Mouse (Mus musculus) T-helper 2 cell (primary cell): ENCODE data around the gene Zfp654.
"Not testable (repeated sequence)": the region's sequence is repeated elsewhere in the genome, so short reads cannot be mapped to it uniquely, and the experiment has no call there.

Source experiments
- in situ Hi-C: fragments of 300-600 bp; cut with MboI, MseI; formaldehyde crosslinking; loops from one replicate; pipeline ENCODE4 v1.15.1; 2025; ENCODE audit warnings: high pct_unique_total_duplicates

Zfp654 gene

DNA sequence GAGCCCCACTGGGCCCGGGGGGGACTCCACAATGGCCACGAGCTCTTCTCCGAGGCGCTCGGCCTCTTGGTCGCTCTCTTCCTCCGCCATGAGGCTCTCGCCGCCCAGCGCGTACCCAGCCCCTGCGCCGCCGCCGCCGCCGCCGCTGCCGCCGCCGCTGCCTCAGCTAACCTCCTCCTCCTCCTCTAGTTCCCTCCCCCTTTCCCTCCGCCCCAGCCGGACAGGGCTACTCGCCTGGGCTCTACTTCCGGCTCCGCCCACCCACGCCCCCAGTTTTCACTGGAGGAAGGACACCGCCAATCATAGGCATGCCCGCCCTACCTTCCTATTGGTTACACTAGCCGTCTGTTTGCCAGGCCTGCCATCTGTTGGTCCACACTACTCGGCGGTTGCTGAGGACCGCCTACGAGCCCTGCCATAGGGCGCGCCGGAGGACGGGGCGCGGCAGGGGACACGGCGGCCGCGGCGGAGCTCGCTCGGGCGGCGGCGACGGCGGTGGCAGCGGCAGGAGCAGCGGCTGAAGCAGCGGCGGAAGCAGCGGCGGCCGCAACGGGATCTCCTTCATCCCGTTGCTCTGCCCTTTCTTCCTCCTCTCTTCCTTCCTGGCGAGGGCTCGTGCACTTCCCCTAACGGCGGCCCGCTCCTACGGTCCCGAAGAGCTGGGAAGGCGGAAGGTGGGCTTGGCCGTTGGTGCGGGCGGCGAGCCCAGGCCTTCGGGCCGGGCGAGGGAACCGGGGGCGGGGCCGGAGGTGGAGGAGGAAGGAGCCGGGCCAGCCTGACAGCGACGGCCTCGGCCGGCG is at the start of gene Zfp654, which contains the start of gene Cggbp1:
Gene Zfp654, minus strand, starts transcription at position 90 of the 800 bp plus-strand sequence.
Gene Cggbp1, plus strand, starts transcription at position 434 of the 800 bp plus-strand sequence.
- in situ Hi-C loops = no loop called here

DNA sequence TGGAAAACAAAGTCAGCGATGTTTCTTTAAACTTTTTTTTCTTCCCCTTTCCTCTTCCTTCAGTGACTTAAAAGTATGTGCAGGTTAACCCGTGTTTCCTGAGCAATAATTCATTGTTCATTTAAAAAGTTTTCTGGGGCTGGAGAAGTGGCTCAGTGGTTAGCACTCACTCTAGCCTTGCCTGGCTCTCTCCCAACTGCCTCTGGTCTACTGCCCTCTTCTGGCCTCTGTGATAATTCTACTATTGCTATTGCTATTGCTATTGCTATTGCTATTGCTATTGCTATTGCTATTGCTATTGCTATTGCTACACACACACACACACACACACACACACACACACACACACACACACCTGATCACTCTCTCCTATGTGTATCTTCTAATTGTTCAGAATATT is 47.6 kb upstream of the Zfp654 start:
- in situ Hi-C loops = no loop called here

DNA sequence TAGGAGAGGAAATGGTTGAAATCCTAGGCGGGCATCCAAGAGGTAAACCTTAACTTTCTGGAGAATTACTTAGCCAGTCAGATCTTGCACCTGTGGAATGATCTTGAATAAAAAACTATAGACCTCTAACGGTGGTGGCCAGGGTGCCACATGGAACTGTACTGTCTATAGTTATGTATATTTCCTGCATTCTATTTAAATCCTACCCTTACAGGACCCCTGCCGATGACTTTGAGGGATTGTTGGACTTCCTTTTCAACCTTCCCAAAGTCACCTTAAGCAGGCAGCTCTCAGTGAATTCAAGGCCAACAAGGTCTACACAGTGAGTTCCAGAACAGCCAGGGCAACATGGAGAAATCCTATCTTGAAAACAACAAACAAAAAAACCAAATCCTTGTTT is 38.0 kb upstream of the Zfp654 start:
- in situ Hi-C loops = no loop called here

DNA sequence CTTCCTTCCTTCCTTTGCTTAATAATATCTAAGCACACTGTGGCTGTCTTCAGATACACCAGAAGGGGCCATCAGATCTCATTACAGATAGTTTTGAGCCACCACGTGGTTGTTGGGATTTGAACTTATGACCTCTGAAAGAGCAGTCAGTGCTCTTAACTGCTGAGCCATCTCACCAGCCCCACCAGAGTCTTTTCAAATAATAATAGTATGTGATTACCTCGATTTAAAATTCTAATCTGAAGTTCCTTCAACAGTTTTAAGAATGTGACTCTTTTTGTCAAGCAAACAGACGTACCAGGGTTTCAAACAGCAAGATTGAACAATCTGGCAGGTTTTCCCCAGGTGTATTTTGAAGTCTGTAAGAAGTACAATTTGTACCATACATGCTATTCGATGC is 34.1 kb upstream of the Zfp654 start:
- in situ Hi-C loops = no loop called here

DNA sequence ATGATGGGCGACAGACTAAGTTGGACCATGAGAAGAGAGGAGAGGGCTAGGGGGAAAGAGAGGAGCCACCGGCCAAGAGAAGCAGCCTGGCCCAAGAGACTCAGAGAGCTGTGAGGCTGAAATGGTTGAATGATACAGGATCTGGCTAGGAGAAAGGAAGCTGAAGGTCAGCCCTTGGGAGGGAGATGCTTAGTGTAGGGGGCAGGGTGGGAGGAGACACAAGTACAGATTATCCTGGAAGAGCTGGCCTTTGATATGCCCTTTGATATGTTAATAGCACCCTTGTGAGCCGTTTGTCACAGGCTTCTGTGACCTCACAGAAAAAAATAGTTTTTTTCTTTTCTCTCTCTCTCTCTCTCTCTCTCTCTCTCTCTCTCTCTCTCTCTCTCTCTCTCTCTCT is 33.7 kb upstream of the Zfp654 start:
- in situ Hi-C loops = no loop called here

DNA sequence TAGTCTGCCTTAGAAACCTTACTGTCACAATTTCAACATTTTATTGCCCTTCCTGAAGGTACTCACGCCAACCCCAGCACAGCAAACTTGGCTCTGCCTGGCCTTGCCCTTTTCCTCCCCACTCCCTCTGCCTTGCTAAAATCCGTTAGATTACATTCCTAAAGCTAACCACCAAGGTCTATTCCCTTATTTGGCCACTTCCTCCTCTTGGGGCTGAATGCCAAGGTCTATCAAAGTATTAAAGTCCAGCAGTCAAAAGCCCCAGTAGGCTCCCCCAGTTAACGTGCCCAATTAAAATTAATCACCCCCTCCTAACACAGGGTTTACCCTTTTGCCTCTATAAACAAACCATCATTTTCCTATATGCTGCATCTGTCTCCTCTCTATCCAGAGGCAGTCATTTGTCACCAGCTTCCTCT is 33.0 kb upstream of the Zfp654 start:
- in situ Hi-C loops = no loop called here

DNA sequence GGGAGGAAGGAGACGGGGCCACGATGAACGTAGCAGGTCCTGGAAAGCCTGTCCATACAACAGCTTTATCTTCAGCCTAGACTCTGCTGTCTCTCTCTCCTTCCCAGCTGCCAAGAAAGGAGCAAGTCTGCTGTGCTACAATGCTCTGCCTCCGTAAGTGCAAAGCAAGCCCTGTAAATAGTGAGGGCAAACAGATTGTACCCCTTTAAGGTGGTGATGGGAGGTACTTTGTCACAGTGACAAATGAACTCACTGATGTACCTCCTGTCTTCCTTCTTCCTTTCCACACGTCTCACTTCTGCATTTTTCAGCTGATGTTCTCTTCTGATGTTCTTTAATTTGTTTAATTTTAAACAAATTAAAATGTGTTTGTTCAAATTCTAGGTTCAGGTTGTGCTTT is 32.4 kb upstream of the Zfp654 start:
- in situ Hi-C loops = no loop called here

DNA sequence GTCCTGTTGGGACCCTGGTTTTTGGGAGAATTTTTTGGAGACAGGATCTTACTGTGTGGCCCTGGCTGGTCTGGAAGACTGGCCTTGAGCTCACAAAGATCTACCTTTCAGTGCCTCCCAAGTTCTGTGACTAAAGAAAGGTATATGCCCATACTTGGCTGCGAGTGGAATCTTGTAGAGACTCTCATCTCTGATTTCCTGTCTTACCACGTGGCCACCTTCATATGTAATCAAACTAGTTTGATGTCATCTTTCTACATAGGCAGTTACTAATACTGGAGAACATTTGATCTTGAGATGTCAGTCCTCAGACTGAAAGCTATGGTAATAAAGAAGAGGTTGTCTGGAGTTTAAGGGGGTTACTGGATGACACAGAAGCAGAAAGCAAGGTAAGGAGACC is 30.0 kb upstream of the Zfp654 start:
- in situ Hi-C loops = no loop called here

DNA sequence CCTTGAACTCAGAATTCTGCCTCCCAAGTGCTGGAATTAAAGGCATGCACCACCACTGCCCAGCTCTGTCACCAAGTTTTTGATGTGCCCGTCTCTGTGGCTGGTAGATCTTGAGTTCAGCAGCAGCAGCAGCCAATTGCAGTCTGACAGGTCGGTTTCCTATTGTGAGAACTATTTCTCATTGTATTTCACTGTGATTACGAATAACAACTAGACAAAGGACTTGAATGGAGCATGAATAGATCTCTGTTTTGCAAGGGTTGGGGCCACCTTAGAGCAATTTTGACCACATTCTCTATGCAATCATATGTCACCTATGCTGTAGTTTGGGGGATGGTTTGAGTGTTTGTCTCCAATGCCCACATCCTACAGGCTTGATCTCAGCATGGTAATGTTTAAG is 29.5 kb upstream of the Zfp654 start:
- in situ Hi-C loops = no loop called here

DNA sequence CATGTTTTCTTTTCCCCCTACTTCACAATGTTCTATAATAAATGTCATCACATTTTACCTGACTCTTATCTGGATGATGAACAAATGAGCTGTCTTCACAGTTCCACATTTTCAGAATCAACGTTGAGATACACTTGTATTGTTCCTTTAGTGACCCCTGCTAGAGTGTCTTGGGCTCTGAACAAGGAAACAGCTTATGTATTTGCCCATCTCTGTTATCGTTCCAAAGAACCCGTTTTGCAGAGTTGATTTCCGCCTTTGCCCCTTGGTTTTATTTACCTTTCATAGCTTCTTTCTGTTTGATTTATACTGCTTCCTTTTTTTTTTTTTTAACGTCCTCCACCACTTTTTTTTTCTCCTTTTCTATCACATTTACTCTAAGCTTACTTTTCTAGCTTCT is 28.3 kb upstream of the Zfp654 start:
- in situ Hi-C loops = no loop called here

DNA sequence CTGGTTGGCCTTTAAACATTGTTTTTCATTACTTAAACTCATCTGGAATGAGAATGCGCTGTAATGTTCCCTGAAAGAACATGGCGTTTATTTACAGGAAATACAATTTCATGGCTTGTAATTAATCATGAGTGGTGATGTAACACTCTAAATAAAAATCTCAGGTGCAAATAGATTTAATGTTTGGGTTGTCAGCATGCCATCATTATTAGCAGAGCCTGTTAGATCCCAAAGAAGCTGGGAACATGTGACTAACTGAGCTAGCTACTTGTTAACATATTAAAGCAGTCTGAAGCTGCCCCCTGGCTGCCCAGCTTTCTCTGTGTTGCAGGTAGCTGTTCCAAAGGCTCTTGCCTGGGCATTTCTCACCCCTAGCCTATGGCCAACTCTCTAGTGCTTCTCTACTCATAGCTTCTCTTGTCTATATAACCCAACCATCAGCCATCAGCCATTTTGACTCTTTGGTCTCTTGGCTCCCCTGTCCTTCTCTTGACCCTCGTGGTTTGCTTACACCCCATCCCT is 27.2 kb upstream of the Zfp654 start:
- in situ Hi-C loops = no loop called here

DNA sequence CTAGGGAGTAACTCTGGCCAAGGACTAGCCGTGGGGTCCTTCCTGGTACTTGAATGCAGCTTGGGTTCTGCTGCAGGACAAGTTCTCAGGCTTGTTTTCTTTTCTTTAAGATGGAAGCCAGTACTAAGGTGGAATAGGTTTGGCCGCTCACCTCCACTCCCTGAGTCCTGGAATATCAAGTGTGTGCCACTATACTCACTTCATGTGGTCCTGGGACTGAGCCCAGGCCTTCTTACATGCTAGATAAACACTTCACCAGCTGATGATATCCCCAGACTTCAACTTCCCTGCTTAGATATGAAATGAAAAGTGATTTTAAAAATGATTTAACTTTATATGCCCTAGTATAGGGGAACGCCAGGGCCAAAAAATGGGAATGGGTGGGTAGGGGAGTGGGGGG is 25.9 kb upstream of the Zfp654 start:
- in situ Hi-C loops = no loop called here

DNA sequence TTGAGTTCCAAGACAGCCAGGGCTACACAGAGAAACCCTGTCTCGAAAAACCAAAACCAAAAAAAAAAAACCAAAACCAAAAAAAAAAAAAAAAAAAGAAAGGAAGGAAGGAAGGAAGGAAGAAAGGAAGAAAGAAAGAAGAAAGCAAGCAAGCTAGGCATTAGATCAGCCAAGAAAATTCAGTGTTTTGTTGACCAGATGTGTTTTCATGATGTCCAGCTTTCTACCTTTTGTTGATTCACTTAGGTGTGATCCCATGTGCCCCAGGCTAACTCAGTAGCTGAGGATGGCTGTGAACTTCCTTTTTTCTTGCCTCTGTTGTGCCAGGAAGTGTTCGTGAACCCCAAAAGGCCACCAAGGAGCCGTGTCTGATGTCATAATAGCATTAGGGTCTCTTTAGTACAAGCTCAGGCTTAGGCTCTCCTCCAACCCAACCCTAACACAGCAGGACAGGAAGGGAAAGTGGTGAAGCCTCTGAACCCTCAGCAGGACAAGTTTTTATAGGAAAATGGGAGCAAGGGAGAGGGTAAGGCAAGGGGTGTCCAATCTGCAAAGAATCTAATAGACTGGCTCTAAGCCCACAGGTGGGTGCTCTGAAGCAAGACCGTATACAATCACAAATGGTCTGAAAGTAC is 25.3 kb upstream of the Zfp654 start:
- in situ Hi-C loops = no loop called here

DNA sequence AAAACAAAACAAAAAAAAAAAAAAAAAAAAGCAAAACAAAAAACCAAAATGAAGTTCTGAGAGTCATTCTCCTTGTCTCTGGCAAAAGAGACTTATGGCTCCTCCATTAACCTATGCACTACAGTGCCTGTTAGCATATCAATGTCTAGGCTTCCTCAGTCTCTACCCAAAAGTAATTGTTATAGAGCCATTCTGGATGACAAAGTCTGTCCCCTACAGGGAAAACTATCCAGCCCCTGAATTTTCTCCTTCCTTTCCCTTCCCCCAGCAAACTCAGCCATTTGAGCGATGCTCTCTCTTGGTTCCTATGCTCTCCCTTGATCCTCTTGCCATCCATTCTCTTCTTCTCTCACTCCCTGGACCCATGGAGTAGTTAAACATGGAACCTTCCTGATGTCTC is 24.4 kb upstream of the Zfp654 start:
- in situ Hi-C loops = no loop called here

DNA sequence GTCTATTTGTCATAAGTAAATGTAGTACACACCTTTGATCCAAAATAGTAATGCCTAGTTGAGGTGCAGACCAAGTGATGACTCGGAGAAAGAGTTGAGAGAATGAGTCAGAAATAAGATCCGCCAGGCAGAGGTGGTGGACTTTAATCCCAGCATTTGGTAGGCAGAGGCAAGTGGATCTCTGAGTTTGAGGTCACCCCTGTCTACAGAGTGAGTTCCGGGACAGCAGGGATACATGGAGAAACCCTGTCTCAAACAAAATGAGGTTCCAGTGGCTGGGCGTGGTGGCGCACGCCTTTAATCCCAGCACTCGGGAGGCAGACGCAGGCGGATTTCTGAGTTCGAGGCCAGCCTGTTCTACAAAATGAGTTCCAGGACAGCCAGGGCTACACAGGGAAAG is 23.9 kb upstream of the Zfp654 start:
- in situ Hi-C loops = no loop called here

DNA sequence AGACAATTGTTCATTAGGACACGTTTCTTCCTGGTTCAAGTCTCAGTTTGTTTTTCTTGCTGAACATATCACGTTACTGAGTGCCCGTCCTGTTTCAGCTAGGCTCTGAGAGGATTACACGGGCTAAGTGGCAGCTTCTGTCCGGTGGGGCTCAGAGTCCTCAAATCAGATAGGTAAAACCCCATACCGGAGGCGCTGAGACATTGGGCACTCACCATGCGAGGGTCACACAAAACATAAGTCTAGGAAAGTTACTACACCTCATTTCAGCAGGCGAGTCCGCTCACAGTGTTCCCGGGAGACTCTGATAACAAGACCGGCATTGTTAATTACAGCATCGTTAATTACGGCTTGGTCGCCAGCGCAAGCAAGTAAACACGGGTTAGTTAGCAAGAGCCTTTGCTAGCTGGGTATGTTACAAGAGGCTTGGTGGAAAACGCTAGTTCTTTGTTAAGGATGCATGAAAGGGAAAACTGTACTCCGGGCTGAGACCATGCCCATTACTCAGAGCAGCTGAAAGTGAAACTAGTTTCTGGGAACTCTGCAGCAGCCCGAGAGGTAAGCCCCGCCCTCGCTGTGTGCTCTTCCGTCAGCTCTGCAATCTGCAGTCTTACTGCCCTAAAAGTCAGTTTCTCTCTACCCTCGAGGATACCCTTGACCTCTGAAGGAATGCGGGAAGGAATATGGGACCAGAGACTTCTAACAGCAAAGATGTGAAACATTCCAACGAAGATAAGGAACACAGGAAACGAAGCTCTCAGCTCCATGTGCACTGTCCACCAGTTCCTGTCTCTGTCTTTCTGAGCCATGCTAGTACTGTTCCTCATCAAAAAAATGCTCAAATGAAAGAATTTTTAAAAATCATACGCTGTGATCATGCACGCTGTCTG is 22.2 kb upstream of the Zfp654 start:
- in situ Hi-C loops = no loop called here

DNA sequence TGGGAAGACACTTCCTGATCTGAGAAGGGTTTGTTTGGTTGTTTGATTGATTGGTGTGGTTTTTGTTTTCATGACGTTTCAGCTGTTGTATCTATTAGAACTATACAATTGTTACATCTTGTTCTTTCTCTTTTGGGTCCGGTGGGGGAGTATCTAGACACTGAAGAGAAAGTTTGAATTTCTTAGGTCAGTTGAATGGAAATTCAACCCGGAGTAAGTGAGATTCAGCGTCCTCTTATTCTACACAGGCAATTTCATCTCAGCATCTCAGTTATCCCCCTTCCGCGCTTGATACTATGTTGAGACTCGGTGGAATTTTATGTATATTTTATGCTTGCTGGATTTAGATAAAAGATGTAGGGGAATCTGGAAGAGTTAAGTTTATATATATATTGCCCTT is 21.4 kb upstream of the Zfp654 start:
- in situ Hi-C loops = no loop called here

DNA sequence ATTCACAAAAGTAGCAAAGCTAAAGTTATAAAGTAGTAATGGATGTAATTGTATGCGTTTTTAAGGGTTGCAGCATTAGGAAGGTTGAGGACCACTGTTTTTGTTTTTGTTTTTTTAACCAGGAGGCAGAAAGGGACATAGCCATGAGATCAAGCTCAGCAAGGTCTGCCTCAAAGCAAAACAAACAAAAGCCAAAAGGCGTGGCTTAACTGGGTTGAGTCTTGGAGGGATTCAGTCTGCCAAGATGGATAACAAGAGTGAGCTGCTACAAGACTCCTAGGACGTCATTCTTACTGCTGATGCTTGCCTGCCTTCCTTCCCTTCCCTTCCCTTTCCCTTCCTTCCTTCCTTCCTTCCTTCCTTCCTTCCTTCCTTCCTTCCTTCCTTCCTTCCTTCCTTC is 20.8 kb upstream of the Zfp654 start:
- in situ Hi-C loops = no loop called here

DNA sequence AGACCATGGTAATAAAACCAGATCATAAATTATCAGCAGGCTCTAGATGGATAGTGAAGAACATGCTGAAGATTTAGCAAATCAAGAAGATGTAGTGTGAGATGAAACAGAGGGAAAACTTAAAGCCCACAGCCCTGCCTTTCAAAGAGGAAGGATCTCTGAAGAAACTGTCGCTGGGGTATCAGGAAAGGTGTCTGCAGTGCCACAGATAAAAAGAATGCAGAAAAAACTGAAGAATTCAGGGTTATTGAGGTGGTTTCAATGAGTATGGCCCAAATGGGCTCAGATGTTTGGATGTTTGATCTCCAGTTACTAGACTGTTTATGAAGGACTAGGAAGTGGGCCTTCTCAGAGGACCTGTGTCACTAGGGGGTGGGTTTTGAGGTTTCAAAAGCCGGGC is 18.2 kb upstream of the Zfp654 start:
- in situ Hi-C loops = no loop called here

DNA sequence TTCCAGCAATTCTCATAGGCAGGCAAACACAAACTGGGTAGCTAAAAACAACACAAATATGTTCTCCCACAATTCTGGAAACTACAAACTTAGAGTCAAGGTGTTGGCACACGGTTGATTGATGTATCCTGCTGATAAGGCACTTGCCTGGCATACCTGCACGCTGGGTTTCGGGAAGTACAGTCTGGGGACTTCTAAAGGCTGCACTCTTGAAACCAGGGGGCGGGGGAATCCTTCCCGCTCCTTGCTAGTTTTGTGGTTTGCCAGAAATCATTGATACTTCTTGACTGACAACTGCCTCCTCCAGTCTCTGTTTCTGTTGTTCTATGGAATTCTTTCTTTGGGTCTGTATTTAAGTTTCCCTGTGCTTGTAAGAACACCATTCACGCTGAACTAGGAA is 17.2 kb upstream of the Zfp654 start:
- in situ Hi-C loops = no loop called here

DNA sequence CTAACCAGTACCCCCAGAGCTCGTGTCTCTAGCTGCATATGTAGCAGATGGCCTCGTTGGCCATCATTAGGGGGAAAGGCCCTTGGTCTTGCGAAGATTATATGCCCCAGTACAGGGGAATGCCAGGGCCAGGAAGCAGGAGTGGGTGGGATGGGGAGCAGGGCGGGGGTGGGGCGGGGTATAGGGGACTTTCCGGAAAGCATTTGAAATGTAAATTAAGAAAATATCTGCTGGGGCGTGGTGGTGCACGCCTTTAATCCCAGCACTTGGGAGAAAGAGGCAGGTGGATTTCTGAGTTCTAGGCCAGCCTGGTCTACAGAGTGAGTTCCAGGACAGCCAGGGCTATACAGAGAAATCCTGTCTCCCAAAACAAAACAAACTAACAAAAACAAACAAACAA is 14.4 kb upstream of the Zfp654 start:
- in situ Hi-C loops = not testable (repeated sequence)

DNA sequence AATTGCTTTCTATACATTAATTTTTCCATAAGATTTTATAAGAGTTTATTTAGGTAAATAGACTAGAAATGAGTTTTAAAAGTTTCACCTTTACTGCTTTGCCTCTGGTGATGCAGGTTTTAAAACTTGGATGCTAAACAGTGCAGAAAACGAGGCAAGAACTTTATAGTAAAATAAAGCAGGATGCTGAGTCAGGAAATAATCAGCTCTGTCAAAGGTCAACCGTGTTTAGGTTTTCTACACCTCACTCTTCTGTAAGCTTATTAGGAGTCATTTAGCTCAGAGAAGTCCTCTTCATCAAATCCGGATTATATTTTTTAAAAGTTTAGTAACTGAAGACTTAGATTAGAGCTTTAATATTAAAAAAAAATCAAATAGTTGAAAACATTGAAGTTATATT is 5.5 kb upstream of the Zfp654 start:
- in situ Hi-C loops = no loop called here
